Mouse (Mus musculus): ENCODE data around the gene Mcm9. TPM values are rescaled to one million over a fixed set of nuclear protein-coding genes. Genes with fewer than 3 reads are reported as not detected.
"Not testable (repeated sequence)": the region's sequence is repeated elsewhere in the genome, so short reads cannot be mapped to it uniquely, and the experiment has no call there.

Mcm9 gene
- polyA plus RNA-seq, 1 experiment from 2014 or later: 10.9 TPM

GRCm38 (mm10) chr10:53517770-53518598 lies 112.3 kb downstream of the Mcm9 start:
- H3K4me2 ChIP-seq (replicated peaks): no peak overlapping the region
- peaks cover 12% of the 10 kb centered on the region for H3K4me1 ChIP-seq
- H3K9me3 ChIP-seq (replicated peaks): no peaks in the 10 kb centered on the region
- H3K27ac ChIP-seq (replicated peaks): peak overlapping the region; percentile 72
- H3K27me3 ChIP-seq: no peaks in the 10 kb centered on the region
- ATAC-seq (ENCODE audit: insufficient number of reproducible peaks, low FRiP score, low TSS enrichment, low read depth): no peak
- no peak overlapping the region for H3K9ac ChIP-seq
- 56% methylated on average over 14 of the region's 14 CpGs for WGBS
- no peak overlapping the region for H3K4me3 ChIP-seq (replicated peaks)
- no peaks in the 10 kb centered on the region for H3K36me3 ChIP-seq

GRCm38 (mm10) chr10:53512491-53512890 lies 117.7 kb downstream of the Mcm9 start:
- WGBS: no CpG with 5 or more reads among the region's 1 CpGs
- H3K36me3 ChIP-seq: no peaks in the 10 kb centered on the region
- no peak overlapping the region for H3K27ac ChIP-seq (replicated peaks)
- H3K9ac ChIP-seq: no peak overlapping the region
- H3K9me3 ChIP-seq (replicated peaks): no peaks in the 10 kb centered on the region
- no peak for ATAC-seq (ENCODE audit: insufficient number of reproducible peaks, low FRiP score, low TSS enrichment, low read depth)
- no peaks in the 10 kb centered on the region for H3K27me3 ChIP-seq
- no peaks in the 10 kb centered on the region for H3K4me1 ChIP-seq
- H3K4me3 ChIP-seq (replicated peaks): no peak overlapping the region
- H3K4me2 ChIP-seq (replicated peaks): no peak overlapping the region

GRCm38 (mm10) chr10:53509158-53509773 lies 121.0 kb downstream of the Mcm9 start:
- peak; percentile 72; the same call in 1 of the 2 replicates for ATAC-seq (ENCODE audit: insufficient number of reproducible peaks, low FRiP score, low TSS enrichment, low read depth)
- no peaks in the 10 kb centered on the region for H3K9me3 ChIP-seq (replicated peaks)
- WGBS: 34% methylated on average over 6 of the region's 6 CpGs
- H3K9ac ChIP-seq: no peak overlapping the region
- H3K36me3 ChIP-seq: no peaks in the 10 kb centered on the region
- no peak overlapping the region for H3K27ac ChIP-seq (replicated peaks)
- no peak overlapping the region for H3K4me3 ChIP-seq (replicated peaks)
- no peak overlapping the region for H3K4me2 ChIP-seq (replicated peaks)
- H3K4me1 ChIP-seq: no peaks in the 10 kb centered on the region
- no peaks in the 10 kb centered on the region for H3K27me3 ChIP-seq

GRCm38 (mm10) chr10:53508676-53509075 lies 121.6 kb downstream of the Mcm9 start:
- no peaks in the 10 kb centered on the region for H3K27me3 ChIP-seq
- no peaks in the 10 kb centered on the region for H3K36me3 ChIP-seq
- no peaks in the 10 kb centered on the region for H3K4me1 ChIP-seq
- no peak overlapping the region for H3K4me2 ChIP-seq (replicated peaks)
- no peak for ATAC-seq (ENCODE audit: insufficient number of reproducible peaks, low FRiP score, low TSS enrichment, low read depth)
- no peaks in the 10 kb centered on the region for H3K9me3 ChIP-seq (replicated peaks)
- no peak overlapping the region for H3K27ac ChIP-seq (replicated peaks)
- H3K9ac ChIP-seq: no peak overlapping the region
- H3K4me3 ChIP-seq (replicated peaks): no peak overlapping the region

- no peak for ATAC-seq (ENCODE audit: insufficient number of reproducible peaks, low FRiP score, low TSS enrichment, low read depth)
- Histone ChIP-seq H3K27ac (replicated peaks) (no peak overlapping the region), H3K4me1 (no peaks in the 10 kb centered on the region), H3K9me3 (replicated peaks) (no peaks in the 10 kb centered on the region), H3K27me3 (no peaks in the 10 kb centered on the region), H3K36me3 (no peaks in the 10 kb centered on the region), H3K9ac (no peak overlapping the region), H3K4me3 (replicated peaks) (no peak overlapping the region), H3K4me2 (replicated peaks) (no peak overlapping the region)
- 37% methylated on average over 2 of the region's 2 CpGs for WGBS
Measured at GRCm38 (mm10) chr10:53505526-53505925, 124.7 kb downstream of the Mcm9 start.

GRCm38 (mm10) chr10:53505069-53505468 lies 125.2 kb downstream of the Mcm9 start:
- Histone ChIP-seq H3K4me2 (replicated peaks) (no peak overlapping the region), H3K36me3 (no peaks in the 10 kb centered on the region), H3K4me1 (no peaks in the 10 kb centered on the region), H3K27me3 (no peaks in the 10 kb centered on the region), H3K4me3 (replicated peaks) (no peak overlapping the region), H3K27ac (replicated peaks) (no peak overlapping the region), H3K9ac (no peak overlapping the region), H3K9me3 (replicated peaks) (no peaks in the 10 kb centered on the region)
- WGBS: 41% methylated on average over 3 of the region's 3 CpGs
- no peak for ATAC-seq (ENCODE audit: insufficient number of reproducible peaks, low FRiP score, low TSS enrichment, low read depth)

- Histone ChIP-seq H3K27me3 (no peaks in the 10 kb centered on the region), H3K9me3 (replicated peaks) (no peaks in the 10 kb centered on the region), H3K4me2 (replicated peaks) (peak overlapping the region; percentile 12; the same call in 1 of the 2 replicates), H3K4me1 (no peaks in the 10 kb centered on the region), H3K36me3 (no peaks in the 10 kb centered on the region), H3K4me3 (replicated peaks) (no peak overlapping the region), H3K9ac (no peak overlapping the region), H3K27ac (replicated peaks) (no peak overlapping the region)
- WGBS: 42% methylated on average over 21 of the region's 21 CpGs
- ATAC-seq (ENCODE audit: insufficient number of reproducible peaks, low FRiP score, low TSS enrichment, low read depth): no peak
Measured at GRCm38 (mm10) chr10:53502875-53503816, 127.1 kb downstream of the Mcm9 start.

- H3K4me2 ChIP-seq (replicated peaks): no peak overlapping the region
- no peak for ATAC-seq (ENCODE audit: insufficient number of reproducible peaks, low FRiP score, low TSS enrichment, low read depth)
- no peaks in the 10 kb centered on the region for H3K9me3 ChIP-seq (replicated peaks)
- H3K27ac ChIP-seq (replicated peaks): no peak overlapping the region
- no peaks in the 10 kb centered on the region for H3K4me1 ChIP-seq
- WGBS: 89% methylated on average over 13 of the region's 13 CpGs
- no peak overlapping the region for H3K9ac ChIP-seq
- H3K4me3 ChIP-seq (replicated peaks): no peak overlapping the region
- no peaks in the 10 kb centered on the region for H3K27me3 ChIP-seq
- no peaks in the 10 kb centered on the region for H3K36me3 ChIP-seq
Measured at GRCm38 (mm10) chr10:53502471-53502870, 127.8 kb downstream of the Mcm9 start.

GRCm38 (mm10) chr10:53499518-53499917 lies 130.7 kb downstream of the Mcm9 start:
- Histone ChIP-seq H3K9ac (no peak overlapping the region), H3K36me3 (no peaks in the 10 kb centered on the region), H3K4me3 (replicated peaks) (no peak overlapping the region), H3K4me1 (no peaks in the 10 kb centered on the region), H3K27ac (replicated peaks) (no peak overlapping the region), H3K9me3 (replicated peaks) (no peaks in the 10 kb centered on the region), H3K27me3 (no peaks in the 10 kb centered on the region), H3K4me2 (replicated peaks) (no peak overlapping the region)
- no peak for ATAC-seq (ENCODE audit: insufficient number of reproducible peaks, low FRiP score, low TSS enrichment, low read depth)

- not testable (repeated sequence) for H3K4me3 ChIP-seq (replicated peaks); H3K4me1 ChIP-seq; H3K9ac ChIP-seq; ATAC-seq (ENCODE audit: insufficient number of reproducible peaks, low FRiP score, low TSS enrichment, low read depth); H3K36me3 ChIP-seq; H3K27me3 ChIP-seq; H3K9me3 ChIP-seq (replicated peaks); H3K4me2 ChIP-seq (replicated peaks); H3K27ac ChIP-seq (replicated peaks)
- 91% methylated on average over 3 of the region's 3 CpGs for WGBS
Measured at GRCm38 (mm10) chr10:53495349-53495748, 134.9 kb downstream of the Mcm9 start.

GRCm38 (mm10) chr10:53493954-53494353 lies 136.3 kb downstream of the Mcm9 start:
- Histone ChIP-seq H3K4me3 (replicated peaks) (no peak overlapping the region), H3K27me3 (no peaks in the 10 kb centered on the region), H3K27ac (replicated peaks) (no peak overlapping the region), H3K9me3 (replicated peaks) (no peaks in the 10 kb centered on the region), H3K36me3 (no peaks in the 10 kb centered on the region), H3K4me2 (replicated peaks) (no peak overlapping the region), H3K9ac (no peak overlapping the region), H3K4me1 (no peaks in the 10 kb centered on the region)
- no peak for ATAC-seq (ENCODE audit: insufficient number of reproducible peaks, low FRiP score, low TSS enrichment, low read depth)
- 93% methylated on average over 13 of the region's 13 CpGs for WGBS

Data from embryonic facial prominence, embryonic 15.5 days (tissue).